Mouse (Mus musculus) kidney, adult 9 months (tissue): ENCODE results near the gene Tenm2.
A peak's percentile ranks its signal among the peaks of the same experiment; 100 is the strongest.

Experiments used
- DNase-seq: peaks from one replicate; pipeline ENCODE4 v3.0.0; 2022

The Tenm2 gene

DNA sequence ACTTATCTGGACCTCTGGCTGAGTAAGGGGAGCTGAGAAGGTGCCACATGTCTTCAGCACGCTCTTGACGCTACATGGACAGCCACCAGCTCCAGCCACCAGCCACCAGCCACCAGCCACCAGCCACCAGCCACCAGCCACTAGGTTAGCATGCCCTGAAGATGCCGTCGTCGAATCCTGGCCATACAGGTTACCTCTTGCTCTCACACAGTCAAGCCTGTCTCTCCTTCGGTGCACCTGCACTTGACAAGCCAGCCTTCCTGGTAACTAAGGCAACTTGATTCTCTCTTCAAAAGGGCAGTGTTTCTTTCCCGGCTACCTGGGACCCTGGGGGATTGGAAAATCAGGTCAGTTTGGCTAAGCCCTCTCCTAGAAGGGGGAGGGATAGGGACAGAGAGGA lies 1262.6 kb downstream of the Tenm2 start:
- DNase-seq = no peak

DNA sequence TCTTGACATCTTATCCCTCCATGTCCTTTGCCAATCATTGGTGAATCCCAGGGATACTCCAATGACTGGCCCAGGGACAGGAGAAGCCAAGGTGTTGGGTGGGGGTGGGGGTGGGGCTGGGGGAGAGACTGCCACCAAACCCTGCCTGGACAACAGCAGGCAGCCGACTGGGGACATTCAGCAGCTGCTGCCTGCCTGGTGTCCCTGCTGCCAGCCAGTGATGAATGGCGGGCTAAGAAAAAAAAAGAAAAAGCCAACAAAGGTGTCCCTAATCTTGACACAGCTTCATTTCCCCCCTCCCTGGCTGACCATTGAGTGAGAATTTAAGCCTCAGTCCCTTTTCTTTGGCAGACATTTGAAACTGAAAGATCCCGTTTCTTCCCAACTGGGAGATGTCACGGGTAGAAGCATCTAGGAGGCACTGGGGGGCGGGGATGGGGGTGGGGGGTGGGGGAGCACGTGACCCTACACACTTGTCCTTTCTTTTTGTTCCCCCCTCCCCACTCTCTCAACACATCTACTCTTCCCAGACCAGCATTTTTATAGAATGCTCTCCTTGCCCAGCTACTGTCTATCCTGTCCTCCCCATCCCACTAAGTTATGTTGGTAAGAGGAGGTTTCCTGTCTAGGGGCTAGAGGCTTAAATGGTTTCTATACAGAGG lies 1263.4 kb downstream of the Tenm2 start:
- DNase-seq = no peak

DNA sequence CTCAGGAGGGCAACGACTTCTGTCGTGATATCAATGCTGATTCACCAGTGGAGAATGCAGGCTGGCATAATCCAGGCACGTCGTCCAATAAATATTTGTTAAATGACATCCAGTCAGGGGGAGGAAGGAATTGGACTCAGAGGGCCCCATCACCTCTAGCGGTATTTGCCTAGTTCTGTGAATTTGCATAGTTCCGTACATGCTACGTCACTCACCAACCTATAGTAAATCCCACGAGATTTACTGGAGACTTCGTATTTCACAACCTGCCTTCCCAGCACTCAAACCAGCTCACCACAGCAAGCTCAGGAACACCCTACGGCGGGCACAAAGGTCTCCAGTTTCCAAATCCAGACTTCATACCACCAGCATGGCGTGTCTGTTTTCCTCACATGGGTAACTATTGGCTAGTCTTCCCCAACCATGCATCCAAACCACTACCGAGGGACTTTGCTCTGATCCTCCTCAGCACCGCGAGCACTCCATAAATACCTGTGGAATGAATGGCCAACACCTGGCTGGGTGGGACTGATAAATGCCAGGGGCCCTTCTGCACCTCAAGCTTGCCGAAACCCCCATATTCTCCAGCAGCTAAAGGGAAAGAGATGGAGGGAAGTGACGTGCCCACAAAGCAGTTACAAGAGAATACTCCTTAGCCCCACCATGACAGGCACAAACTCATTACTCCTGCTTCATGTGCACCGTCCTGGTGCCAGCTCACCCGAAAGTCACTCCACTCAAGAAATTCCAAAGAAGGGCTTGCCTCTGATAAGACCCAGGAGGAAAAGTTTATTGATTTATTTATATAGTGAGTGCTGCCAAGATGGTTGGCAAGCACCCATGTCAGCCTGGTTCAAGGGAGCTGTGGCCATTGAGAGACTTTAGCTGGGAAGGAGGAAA lies 1264.7 kb downstream of the Tenm2 start:
- peak; percentile 65 for DNase-seq

DNA sequence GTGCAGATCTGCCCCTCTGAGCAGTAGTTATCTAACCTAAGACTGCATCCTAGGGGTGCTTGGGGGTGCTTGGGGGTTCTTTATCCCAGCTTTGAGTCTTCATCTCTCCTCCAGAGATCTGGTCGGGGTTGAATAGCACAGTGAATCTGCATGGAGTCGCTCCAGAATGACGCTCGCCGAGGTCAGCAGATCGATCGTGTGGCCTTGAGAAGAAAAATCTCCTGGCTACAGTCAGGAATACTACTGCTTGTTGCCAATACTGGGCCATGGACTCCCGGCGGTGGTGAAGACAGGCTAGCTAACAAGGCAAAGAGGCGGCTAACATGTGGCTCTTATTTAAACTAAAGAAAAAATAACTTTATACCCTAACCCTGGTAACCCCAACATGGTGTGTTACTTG lies 1267.5 kb downstream of the Tenm2 start:
- DNase-seq = no peak

DNA sequence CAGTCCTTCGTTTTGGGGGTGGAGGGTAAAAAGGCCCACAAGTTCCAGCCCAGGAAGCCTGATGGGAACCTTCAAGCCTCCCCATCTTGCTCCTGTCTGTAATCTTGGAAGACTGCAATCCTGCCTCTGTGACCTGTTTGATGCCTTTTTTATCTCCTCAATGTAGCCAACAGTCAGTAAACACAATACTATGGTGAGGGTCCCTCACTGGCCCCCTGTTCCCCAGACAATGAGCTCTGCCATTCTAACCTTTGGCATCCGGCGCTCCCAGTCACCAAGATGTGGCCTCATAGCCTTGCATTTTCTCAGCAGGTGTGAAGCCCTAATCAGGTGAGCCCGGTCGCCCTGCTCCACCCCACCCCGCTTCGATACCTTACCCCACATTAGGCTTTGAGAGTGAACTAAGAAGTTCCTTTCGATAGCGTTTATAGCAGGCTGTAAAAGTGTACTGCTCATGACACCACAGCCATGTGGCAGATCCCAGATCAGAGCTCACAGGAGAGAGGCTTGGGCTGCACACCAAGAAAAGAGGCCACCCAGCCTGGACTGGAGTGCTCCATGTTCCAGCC lies 1271.7 kb downstream of the Tenm2 start:
- DNase-seq = no peak

DNA sequence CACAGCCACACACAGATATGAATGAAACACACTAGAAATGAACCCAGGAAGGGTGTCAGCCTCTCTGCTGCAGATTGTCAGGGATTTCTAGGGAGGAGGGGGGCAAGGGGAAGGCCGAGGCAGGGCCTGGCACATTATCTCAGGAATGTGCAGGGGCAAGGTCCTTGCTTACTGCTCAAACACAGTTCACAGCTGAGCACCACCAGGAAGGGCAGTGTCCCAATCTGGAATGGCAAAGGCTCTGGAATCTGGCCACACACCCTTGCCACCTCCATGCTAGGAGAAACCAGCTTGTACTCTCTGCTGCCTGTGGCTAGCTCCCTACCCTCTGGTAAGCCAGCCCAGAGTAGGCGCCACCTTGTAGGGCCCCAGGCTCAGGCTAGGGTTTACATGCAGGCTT lies 1272.2 kb downstream of the Tenm2 start:
- peak; percentile 80 for DNase-seq

DNA sequence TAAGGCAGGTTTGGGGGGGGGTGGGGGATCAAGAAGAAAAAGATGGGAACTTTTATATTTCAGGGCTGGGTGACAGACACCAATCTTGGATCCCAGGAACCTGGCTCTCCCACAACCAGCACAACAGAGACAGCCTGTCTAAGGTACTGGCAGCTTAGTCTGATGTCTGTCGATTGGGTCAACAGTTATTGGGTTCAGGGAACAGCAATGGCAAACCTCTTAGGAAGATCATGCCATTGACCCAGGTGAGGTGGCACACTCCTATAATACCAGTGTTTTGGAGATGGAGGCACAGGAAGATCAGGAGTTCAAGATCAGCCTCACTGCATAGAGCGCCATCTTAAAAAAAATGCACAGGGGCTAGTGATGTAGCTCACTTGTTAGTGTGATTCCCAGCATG lies 1273.3 kb downstream of the Tenm2 start:
- no peak for DNase-seq

DNA sequence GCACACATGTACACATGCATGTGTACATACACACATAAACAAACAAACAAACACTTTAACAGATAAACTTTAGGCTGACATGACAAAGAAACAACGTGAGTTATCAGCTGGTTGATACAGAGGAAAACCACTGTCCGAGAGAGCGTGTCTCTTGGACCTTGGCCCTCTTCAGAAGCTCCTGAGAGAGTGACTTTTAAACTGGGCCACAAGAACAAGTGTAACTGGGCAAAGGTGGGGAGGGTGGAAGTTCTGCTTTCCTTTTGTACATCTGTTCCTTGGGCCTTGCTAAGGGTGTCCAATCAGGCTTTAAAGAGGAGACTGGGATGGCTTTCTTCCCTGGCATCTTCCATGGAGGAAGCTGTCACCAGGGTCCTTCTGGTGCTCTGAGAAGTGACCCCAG lies 1276.5 kb downstream of the Tenm2 start:
- peak; percentile 70 for DNase-seq
